Mouse (Mus musculus) central nervous system, embryonic 11.5 days (tissue): Measurements from ENCODE around the gene Pspc1. TPM values are rescaled to one million over a fixed set of nuclear protein-coding genes. Genes with fewer than 3 reads are reported as not detected.

ENCODE experiments used
- polyA plus RNA-seq: library from polyadenylated mRNA; depleted of rRNA; stranded (reverse); fragments of >200 nt; gene quantifications from 2 replicates; pipeline ENCODE4 v1.2.3, GENCODE M21; 2012; rRNA removed

Gene Pspc1
- 70.3 and 159 TPM in 2 replicates for polyA plus RNA-seq

DNA sequence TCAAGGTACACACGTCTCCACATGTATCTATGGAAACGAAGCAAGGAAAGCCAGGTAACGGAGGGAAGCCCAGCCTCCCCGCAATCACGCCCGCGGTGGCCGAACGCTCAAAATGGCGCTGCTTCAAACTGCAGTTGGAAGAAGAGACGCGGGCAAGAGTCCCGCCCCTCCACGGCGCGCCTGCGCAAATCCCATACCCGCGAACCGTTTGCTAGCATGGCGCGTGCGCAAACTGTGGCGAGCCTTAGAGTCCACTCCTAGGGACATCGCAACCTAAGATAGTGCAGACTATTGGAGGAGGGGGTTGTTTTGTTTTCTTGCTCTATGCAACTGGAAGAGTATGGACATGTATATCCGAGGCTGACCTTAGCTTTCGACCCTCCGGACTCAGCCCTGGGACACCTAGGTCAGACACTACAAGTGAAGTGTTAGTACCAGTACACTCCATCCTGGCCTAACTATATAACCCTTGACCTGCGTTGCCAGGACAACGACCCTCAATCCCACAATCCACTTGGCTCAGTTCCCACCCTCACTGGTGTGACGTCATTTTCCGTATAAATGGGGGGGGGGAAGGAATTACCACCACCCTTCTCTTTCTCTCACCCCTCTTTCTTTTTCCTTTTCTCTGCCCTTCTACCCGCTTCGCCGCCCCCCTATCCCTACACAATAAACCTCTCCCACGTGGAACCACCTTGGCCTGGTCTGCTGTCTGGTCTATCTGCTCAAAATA lies at the start of gene Pspc1:
TSS of gene Pspc1 (minus strand) at position 117 of the 733 bp plus-strand sequence.

DNA sequence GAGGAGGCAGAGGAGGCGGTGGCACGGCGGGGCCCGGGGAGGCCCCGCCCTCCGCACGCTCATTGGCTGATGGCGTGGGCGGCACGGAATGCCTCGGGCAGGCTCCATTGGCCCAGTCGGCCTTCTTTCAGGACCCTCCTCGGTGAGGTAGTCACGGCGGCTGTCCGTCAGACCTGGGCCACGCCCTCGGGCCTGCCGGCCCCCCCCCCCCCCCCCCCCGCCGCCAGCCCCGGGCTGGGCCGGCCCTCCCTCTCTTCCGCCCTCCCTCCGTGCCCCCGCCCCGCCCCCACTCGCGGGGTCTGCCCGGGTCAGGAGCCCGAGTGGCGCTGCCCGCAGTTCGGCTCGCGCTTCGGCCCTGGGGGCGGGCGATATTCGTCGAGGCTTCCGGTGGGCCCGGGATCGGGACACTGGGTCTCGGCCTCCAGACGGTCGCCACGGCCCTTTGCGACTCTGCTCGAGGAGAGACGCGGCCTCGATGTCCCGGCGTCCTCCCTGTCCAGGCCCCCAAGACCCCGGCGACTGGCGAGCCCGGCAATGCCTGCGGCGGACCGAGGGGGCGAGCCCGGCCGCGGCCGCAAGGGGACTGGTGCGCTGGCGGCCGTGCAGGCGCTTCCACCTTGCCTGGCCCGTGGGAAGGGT lies 33.7 kb upstream of the Pspc1 start, which contains the start of gene Zmym5:
TSS of gene Zmym5 (minus strand) at position 16 of the 639 bp plus-strand sequence.

Other genes with a start within 250 kb of the Pspc1 start
- gene Cenpj, start 202.9 kb downstream of the Pspc1 start, polyA plus RNA-seq, result 20.9 and 25.0 TPM in 2 replicates
- 1.9 and 2.7 TPM in 2 replicates for gene Parp4, start 202.7 kb downstream of the Pspc1 start, polyA plus RNA-seq
- gene Mphosph8, start 110.1 kb downstream of the Pspc1 start, polyA plus RNA-seq, result 44.6 and 52.3 TPM in 2 replicates
- gene Zmym5, start 33.4 kb upstream of the Pspc1 start, polyA plus RNA-seq, result 26.2 and 40.9 TPM in 2 replicates
- 50.8 and 96.4 TPM in 2 replicates for gene Zmym2, start 108.3 kb upstream of the Pspc1 start, polyA plus RNA-seq